Mouse (Mus musculus) kidney, adult 18-20 months (tissue): ENCODE measurements around the gene Phkg2.

Experiments used
- DNase-seq: peaks from one replicate; pipeline ENCODE4 v3.0.0; 2021

Gene Phkg2

DNA sequence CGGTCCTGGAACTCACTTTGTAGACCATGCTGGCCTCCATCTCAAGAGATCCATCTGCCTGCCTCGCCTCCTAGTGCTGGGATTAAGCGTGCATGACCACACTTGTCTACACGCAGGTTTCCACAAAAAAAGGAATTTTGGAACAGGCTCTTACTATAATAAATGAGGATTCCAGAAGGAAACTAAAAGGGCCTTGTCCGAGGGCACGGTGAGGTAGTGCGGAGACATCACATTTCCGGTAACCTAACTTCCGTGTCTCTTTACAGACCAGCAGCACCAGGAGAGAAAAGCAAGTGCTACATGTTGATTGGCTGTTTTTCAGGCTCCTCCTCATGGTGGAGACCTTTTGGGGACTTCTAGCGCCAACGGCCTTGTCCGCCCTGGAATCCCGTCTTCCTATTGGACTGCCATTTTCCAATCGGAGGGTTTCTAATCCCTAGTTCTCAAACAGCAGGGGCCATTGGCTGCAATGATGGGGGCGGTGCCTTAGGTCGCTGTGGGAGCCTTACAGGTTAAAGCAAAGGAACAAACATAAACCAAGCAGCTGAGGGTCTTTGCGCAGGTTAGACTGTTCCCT, at the start of gene Phkg2:
Gene Phkg2, plus strand, starts transcription at position 446 of the 577 bp plus-strand sequence.
- peak; percentile 87 for DNase-seq

DNA sequence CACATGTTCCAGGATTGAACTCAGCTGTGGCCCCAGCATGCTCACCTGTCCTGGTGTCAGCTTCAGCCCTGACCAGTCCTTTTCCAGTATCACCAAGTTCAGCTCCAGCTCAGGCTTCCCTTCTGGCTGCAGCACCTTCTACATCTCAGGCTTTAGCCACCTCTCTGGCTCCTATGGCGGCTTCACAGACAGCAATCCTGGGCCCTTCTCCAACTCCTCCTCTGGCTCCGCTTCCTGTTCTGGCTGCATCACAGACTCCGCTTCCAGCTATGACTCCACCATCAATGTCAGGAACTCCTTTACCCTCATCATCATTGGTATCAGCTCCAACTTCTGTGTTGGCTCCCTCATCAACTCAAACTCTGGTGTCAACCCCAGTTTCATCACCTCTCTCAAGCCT, 31.5 kb upstream of the Phkg2 start:
- DNase-seq, result no peak

DNA sequence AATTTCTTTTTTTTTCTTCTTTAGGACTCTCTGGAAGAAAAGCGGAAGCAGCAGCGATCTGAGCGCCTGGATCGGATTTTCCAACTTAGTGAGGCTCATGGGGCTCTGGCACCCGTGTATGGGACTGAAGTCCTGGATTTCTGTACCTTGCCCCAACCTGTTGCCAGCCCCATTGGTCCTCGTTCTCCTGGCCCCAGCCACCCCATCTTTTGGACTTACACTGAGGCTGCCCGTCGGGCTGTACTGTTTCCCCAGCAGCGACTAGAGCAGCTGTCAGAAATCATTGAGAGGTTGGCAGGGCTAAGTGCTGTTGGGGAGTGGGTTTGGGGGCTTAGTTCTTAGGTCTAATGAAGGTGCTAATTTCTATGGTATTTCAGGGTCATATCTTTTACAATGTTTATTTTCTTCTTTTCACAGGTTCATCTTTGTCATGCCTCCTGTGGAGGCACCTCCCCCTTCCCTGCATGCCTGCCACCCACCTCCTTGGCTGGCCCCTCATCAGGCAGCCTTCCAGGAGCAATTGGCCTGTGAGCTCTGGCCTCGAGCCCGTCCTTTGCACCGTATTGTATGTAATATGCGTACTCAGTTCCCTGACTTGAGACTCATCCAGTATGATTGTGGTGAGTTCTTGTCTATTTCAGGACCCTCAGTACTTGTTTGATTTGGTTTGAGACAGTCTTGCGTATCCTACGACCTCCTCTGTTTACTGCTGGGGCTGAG, 23.9 kb upstream of the Phkg2 start:
- peak; percentile 53 for DNase-seq

DNA sequence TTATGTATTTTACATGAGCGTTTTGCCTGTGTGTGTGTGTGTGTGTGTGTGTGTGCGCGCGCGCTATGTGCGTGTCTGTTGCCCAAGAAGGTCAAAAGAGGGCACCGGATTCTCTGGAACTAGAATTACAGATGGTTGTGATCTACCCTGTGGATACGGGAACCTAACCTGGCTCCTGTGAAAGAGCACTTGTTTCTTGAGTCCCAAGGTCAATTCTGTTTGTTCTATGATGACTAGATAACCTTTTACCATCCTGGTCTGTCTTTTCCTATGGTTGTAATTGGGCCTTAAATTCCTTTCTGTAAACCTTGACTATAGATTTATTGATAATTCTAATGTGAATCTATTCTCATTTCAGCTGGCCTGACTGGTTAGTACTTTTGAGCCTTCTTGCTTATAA, 21.6 kb upstream of the Phkg2 start:
- DNase-seq, result no peak

DNA sequence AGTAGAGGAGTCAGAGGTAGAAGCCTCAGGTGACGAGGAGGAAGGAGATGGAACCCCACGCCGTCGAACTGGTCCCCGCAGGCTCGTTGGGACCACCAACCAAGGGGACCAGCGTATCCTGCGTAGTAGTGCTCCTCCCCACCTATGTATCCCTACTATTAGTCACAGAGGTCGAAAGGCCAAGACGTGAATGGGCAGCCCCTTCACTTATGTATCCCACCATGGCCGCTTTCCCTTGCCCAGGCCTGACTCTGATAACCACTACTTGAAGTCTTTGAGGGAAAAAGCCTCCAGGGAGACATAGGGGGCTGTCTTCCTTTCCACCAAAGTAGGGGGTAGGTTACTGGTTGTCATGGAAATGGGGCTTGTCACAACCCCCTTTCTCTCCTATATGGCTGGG, 12.6 kb upstream of the Phkg2 start:
- DNase-seq, result no peak

DNA sequence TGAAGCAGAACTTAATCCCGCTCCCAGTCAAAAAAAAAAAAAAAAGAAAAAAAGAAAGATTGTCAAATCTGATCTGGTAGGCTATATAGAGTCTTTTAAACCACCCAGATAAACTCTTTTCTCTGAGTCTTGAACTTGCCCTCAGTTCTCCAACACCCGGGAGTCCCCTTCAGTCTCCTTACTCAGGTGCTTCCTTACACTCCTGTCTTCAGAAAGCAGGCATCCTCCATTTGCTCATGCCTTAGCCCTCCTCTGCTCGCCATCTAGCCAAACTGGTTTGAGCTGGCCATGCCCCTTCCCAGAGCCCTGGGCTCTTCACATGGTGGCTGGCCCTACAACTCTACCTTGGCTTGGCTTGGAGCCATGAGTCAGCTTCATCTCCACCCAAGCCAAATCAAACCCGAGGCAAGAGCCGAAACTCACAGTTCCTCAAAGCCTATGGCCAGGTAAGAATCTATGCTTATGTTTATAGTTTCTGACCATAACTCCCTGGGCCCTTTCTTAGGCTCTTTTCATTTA, 11.7 kb upstream of the Phkg2 start, which contains the start of gene Tmem265:
Gene Tmem265, plus strand, starts transcription at position 51 of the 519 bp plus-strand sequence.
- DNase-seq, result no peak

DNA sequence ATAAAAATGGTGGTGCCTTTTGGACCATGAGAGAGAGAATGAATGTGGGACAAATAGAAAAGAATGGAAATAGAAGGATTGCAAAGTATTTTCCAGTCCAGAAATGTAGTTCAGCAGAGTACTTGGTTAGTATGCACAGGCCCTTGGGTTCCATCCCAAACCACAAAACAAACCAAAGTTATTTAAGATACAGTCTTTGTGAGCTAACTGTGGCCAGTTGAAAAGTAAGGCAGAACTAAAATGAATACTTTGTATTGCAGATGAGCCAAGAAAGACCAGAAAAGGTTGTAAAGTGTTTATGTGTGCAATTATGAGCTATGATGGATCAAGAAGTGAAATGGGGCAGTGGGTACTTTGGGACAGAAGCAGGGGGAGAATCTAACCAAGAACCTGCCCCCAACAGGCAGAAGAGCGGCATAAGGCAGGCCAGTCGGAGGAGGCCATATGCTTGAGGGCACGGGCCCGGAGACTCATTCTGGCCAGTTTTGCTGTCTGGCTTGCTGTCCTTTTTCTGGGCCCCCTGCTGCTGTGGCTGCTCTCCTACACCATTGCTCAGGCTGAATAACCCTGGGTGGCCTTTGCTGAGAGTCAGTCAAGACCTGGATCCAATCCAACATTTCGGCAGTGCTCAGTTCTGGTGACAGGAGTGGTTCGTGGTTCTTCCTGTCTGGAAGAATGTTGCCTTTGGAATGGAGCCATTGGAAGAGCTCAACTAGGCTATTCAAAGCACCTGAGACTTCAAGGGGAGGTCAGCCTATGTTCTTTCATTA, 8.6 kb upstream of the Phkg2 start:
- peak; percentile 23 for DNase-seq

DNA sequence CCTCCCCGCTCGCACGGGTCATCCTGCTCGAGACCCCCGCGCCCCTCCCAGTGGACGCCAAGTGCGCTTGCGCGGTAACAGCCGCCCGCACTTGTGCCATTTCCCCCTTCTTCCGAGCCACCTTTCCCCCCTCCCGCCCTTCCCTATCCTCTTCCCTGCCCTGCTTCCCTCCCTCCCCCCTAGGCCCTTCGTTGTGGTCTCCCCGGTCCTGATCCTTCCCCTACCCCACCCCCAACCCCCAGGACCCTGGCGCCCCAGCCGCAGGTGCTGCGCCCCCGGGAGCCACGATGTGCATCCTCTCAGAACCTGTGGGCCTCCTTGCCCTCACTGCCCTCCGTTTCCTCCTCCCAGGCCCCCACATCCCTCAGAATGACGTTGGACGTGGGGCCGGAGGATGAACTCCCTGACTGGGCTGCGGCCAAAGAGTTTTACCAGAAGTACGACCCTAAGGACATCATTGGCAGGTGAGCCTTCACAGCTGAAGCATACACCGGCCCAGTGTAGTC, 416 bp downstream of the Phkg2 start:
- DNase-seq, result peak; percentile 15

DNA sequence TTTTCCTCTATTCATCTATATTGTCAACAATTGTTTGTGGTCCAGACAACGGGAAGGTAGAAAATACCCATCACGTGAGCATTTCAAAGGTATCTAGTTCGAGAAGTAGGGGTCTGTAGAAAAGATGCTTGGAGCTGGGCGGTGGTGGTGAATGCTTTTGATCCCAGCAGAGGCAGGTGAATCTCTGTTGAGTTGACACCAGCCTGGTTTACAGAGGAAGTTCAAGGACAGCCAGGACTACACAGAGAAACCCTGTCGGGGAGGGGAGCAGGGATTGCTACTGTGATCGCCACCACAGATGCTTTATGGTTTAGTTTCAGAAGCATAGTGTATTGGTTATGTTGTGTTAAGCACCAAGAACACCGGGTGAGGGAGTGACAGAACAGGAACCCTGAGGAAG, 975 bp downstream of the Phkg2 start:
- no peak for DNase-seq

DNA sequence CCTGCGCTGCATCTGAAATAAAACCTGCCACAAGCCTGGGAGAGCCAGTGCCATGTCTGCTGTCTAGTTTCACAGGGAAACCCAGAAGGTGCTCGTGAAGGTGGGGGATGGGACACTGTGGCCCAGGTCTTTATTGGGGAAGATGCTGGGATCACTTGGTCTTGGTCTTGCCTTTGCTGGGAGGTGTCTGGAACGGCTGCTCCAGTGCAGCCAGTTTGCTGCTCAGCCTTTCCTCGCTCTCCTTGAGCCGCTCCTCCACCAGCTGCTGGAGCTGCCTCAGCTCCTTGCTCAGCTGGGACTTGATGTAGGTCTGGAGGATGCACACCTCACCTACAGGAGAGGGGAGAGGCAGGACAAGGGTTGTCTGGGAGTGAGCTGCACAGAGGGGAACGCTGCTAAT, 10.1 kb downstream of the Phkg2 start:
- no peak for DNase-seq

DNA sequence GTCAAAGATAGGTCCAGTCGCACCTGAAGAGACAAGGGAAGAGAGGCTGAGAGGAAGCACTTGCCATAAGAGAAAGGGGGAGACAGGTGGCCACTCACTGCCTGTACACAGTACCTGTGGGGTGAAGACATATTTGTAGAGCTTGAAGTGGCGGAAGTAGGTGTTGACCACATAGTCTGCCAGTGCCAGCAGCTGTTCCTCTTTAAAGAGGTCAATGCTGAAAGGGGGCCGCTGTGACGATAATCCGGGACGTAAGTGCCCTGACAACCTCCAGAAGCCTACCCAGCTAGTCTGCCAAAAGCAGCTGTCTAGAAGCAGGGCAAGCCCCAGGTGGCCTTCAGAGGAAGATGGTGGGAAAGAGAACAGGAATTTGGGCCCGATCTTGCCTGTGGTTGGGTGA, 11.9 kb downstream of the Phkg2 start:
- no peak for DNase-seq

DNA sequence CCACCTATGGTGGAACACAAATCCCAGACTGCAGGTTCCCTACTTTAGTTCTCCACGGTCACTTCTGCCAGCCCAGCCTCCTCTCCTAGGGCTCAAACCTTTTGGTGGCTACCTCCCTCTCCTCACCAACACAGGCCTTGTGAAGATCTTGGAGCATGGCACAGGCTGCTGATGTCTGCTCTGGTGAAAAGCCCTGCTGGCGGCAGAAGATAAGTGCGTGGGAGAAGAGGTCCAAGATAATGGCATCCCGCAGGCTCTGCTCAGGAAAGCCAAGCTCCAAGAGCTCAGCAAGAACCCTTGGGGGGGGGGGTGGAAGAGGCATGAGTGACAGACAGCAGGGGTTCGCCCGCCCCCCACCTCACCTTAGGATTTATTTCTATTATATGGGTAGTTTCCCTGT, 13.0 kb downstream of the Phkg2 start:
- no peak for DNase-seq

DNA sequence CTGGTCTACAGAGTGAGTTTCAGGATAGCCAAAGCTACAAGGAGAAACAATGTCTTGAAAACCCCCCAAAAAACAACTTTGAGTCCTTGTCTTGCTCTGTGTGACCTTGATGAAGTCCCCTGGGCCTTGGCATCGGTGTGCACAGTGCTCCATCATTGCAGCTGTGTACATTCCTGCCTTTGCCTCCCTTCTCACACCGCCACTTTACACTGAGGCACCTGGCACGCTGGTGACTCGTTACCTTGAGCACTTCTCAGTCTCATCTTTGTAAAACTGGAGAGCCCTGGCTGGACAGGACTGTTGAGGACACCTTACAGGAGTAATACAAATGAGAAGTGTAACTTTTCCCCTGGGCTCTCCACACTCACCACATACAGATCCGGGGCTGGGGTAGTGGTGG, 14.1 kb downstream of the Phkg2 start:
- DNase-seq, result no peak

DNA sequence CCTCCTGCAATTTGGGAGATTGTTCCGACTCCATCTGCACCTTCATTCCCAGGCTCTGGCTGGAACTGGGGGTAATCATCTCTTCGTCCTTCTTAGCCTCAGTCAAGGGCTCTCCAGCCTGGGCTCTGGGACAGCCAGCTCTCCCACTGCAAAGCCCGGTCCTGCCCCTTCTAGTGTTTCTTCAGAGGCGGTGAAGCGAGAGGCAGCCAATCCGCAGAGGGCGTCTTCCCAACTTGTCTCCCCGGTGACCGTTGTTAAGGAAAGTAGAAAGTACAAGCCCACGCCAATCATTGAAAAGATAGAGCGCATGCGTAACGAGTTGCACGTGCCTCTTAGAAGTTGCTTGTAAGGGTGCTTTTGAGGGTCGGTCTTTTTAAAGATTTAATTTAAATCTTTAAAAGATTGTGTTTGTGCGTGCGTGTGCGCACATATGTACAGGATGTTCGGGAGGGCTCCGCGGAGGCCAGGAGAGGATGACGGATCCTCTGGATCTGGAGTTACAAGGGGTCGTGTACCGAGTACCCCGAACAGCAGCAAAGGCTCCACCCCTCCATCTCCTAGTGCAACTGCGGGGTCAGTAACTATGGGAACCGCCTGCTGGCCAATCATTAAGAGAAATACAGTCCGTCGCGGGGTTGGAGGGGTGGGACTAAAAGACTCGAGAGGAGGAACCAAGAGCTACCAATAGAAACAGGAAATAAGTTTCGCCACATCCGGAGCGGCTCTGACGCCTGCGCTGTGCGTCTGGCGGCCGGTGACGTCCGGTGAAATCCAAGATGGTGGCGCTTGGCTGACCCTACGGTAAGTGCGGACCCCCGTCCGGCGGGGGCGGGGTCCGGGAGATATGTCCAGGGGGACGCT, 15.1 kb downstream of the Phkg2 start, which contains the start of the genes Ccdc189 and Rnf40:
Gene Ccdc189, minus strand, starts transcription at position 585 of the 861 bp plus-strand sequence.
Gene Rnf40, plus strand, starts transcription at position 757 of the 861 bp plus-strand sequence.
- DNase-seq, result peak; percentile 94

DNA sequence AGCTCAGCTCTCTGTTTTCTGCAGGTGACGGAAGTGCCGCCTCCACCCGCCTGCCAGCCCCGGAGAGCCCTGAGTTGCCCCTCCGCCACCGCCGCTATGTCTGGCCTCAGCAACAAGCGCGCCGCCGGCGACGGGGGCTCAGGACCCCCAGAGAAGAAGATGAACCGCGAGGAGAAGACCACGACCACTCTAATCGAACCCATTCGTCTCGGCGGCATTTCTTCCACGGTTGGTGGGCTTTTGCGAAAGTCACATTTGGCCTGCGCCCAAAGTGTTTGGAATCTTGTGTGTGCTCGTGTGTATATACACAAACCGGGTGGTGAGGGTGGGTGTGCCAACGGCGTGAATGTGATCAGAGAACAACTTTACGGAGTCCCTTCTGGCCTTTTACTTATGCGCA, 15.8 kb downstream of the Phkg2 start:
- DNase-seq, result no peak

DNA sequence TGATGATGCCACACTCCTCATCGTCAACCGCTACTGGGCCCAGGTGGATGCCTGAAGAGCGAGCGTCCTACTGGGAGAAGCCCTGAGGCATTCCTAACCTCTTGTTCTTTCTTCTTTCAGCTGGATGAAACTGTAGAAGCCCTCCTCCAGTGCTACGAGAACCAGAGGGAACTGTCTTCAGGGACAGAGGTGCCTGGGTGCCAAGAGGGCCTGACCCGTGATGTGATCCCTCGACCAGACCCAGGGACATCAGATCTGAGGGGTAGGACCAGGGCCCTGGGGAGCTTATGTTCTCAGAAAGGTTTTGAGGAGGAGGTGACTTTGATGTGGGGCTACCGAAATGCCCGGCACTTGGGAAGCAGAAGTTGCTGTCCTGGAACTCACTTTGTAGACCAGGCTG, 16.5 kb downstream of the Phkg2 start:
- DNase-seq, result no peak

DNA sequence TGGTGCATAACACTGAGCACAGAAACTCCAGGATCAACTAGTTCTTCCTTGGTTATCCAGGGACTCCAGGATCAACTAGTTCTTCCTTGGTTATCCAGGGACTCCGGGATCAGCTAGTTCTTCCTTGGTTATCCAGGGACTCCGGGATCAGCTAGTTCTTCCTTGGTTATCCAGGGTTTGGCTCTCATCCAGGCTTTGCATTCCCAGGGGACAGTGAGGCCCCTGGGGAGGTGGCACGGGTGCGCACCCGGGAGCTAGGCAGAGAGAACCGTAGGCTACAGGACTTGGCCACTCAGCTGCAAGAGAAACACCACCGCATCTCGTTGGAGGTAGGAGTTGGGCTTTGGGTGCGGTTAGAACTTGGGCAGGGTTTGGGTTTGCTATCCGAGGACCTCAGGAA, 18.0 kb downstream of the Phkg2 start:
- no peak for DNase-seq

DNA sequence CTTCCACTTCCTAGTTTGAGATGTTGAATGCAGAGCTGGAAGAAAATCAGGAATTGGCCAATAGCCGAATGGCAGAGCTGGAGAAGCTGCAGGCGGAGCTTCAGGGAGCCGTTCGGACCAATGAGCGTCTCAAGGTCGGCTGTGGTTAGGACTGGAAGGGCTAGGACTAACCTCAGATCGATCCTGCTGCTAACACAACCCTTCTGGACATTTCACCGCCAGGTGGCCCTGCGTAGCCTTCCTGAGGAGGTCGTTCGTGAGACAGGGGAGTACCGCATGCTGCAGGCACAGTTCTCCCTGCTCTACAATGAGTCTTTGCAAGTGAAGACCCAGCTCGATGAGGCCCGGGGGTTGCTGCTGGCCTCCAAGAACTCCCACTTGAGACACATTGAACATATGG, 19.4 kb downstream of the Phkg2 start:
- DNase-seq, result no peak

DNA sequence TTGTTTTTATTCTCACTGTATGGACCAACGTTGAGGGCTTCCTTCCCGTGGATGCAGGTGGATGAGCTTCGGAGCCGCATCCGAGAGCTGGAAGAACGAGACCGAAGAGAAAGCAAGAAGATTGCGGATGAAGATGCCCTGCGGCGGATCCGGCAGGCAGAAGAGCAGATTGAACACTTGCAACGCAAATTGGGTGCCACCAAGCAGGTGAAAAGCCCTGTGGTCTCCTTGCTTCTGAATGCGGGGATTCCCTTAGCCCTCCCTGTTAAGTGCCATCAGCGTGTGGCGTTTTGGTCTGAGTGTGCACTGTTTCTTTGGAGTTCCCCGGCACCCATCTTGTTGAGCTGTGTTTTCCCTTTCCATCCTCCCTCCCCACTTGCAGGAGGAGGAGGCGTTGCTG, 23.6 kb downstream of the Phkg2 start:
- DNase-seq, result no peak

DNA sequence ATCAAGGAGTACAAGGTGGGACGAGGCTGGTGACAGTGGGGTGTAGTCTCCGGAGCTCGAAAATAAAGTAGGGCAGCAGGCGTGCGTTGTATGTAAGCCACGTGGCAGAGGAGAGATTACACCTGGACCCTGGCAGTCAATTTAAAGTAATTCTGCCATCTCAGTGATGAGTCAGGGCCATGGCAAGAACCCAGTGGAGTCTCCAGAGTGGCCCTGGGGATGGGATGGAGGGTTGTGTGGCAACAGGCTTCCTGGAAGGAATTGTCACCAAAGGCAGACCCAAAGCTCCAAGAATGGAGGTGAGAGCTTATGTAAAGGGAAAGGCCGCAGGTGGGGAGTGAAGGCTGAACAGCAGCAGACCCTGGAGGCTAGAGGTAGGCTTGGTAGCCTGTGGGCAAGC, 27.5 kb downstream of the Phkg2 start:
- DNase-seq, result no peak

DNA sequence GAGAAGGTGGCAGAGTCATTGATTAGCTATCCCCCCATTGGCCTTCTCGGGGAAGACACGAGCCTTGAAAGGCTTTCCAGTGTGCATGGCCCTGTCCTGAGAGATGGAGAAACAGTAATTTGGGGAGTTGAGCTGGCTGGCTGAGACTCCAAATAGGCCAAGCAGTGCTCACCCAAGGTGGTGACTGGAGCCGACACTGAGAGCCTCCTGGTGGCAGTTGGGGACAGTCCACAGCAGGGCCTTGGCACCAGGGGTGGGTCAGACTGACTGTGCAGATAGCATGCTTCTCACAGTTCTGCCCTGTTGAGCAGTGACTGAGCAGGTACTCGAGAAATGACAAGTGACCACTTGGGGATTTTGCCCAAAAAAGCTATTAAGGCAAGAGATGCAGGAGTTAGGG, 28.6 kb downstream of the Phkg2 start:
- DNase-seq, result no peak

DNA sequence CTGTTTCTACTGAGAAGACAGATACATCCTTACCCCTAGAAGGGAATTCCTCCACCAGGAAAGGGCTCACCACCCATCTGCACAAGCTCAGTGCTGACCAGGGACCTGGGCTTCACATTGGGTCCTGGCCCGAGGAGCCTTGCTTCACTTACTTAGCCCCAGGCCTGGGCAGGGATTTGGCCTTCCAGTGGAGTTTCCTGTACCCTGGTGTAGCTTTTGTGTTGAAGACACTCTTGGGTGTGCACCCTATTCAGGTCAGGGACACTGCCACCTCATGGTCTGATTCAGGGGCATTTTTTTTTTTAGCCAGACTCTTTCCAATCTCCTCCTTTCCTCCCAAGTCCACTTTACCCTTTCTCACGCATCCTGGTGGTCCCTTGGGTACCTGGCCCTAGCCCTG, 29.8 kb downstream of the Phkg2 start:
- no peak for DNase-seq

DNA sequence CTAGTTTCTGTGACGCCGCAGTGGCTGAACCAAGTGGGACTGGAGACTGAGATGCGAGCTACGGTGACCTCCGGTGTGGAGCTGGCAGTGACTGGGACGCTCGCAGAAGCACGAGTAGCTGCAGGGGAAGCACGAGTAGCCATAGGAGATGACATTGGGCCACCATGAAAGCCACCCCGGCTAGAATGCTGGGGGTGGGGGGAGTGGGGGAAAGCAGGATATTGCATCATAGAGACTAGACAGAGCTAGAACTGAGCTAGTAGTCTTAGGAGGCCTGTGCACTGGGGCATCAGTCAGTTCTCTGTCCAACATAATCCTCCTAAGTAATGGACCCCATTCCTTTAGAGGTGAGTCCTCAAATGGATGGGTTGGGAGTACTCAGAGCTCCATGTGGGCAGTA, 31.1 kb downstream of the Phkg2 start:
- DNase-seq, result no peak
